Mouse (Mus musculus) right cerebral cortex, adult 2 months (tissue): ENCODE results near the gene Cpeb1.
"Not testable (repeated sequence)": the region's sequence is repeated elsewhere in the genome, so short reads cannot be mapped to it uniquely, and the experiment has no call there.

Source experiments
- DNase-seq, 2 experiments: peaks; one replicate each; pipeline ENCODE4 v3.0.0; 2021 to 2022; ENCODE audit warnings: low spot score in 2 of 2

Gene Cpeb1

DNA sequence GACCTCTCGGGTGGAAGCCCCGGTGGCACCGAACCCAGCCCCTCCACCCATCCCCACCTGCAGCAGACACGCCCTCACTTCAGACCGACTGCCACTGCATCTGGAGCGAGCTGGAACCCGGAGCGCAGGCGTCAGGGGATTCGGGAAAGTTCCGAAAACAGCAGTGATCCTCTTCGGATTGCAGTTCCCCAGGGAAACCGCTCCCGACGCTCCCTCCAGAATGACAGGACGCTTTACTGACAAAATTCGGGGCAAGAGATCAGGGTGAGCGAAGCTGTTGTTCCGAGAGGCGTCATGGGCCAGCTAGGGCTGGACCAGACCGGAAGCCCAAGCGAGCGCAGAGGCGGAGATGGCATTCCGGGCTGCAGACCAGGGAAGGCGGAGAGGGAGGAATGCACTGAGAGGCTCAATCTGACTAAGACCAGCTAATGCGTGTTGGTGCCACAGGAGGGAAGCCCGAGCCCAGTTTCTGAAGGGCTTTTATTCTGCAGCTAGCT is at the start of gene Cpeb1:
Cpeb1 (minus strand) TSS at position 311 of the 497 bp plus-strand sequence.
- DNase-seq: peak; percentile 74 to 83

- no peak for DNase-seq
These were observed 45.8 kb upstream of the Cpeb1 start for GRCm38 (mm10) chr7:81501050-81501449.

GRCm38 (mm10) chr7:81498181-81498580 is 42.9 kb upstream of the Cpeb1 start, which contains the start of gene BC048679:
BC048679 (minus strand) TSS chr7:81498281.
- no peak for DNase-seq

GRCm38 (mm10) chr7:81497171-81497570 is 41.9 kb upstream of the Cpeb1 start:
- DNase-seq: no peak

GRCm38 (mm10) chr7:81493331-81494021 is 38.2 kb upstream of the Cpeb1 start, which contains the start of gene Ap3b2:
Ap3b2 (minus strand) TSS chr7:81493925.
- peak; percentile 76 to 82 for DNase-seq

DNA sequence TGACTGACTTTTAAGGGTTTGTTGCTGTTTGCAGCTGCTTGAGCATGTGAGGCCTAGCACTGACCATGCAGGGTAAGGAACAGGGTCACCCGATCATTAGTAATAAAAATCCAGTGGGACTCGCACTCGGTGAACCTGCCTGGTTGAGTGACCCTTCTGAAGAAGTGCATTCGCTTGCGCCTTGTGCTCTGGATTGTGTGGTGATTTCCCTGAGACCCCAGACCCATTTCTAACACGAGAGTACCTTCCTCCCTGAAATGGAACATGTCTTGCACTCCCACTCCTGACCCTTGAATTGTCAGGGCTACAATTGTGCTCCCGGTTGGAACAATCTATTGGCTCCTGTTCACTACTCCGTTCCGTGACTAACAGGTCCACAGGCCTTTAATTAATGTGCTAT is 37.4 kb upstream of the Cpeb1 start:
- no peak for DNase-seq

GRCm38 (mm10) chr7:81489649-81490048 is 34.4 kb upstream of the Cpeb1 start:
- no peak for DNase-seq

DNA sequence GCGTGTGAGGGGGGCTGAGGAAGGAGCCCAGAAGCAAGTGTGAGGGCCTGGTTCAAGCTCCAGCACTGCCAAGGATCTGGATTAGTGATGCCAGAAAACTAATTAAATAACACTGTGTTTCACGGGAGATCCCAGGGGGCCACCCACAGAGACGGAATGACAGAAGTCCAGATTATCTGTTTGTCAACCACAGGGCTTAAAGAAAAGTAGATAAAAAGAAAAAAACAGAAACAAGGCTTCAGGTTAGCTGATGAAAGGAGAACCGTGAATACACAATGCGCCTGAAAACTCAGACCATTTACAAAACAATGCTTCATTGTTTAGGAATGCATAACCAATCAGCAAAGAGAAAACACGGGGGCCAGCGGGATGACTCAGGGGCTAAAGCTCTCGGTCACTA is 25.5 kb upstream of the Cpeb1 start:
- no peak for DNase-seq

DNA sequence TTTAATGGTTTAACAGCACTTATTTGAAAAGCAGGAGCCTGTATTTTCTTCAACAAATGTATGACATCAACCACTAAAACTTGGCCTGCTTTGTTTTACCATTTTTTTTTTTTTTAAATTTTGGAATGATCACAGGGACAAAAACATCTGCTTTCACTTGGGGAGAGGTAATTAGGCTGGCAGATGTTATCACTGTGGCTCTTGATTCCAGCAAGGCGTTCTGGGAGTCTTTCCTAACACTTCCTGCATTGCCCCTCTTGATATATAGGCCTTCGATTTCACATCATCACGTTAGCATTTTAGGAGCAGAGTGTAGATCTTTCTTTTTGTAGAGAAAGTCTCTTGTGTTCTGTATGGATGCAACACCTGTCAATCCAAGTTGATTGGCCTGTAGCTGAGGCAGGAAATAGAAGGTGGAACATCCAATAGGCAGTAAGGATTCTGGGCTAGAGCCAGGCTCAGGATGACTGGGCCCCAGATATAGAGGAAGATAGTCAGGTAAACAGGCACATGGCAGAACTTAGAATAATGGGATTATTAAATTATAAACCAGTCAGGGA is 24.3 kb upstream of the Cpeb1 start:
- DNase-seq: no peak

GRCm38 (mm10) chr7:81478261-81478660 is 23.0 kb upstream of the Cpeb1 start:
- DNase-seq: not testable (repeated sequence)

DNA sequence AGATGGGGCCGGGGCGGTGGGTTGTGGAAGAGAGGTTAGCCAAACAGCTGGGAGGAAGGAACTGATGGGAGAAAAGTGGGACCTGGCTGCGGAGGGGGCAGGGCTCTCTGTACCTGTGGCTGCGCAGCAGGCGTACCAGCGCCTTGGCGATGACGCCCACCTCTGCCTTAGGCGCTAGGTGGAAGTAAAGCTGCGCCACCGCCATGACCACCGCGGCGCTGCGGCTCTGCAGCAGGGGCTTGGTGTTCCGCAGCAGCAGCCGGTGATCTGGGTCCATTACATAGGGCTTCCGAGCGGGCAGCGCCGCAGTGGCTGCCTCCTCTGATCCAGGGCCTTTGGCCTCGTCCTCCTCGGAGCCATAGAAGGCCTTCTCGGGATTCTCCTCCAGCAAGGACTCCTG is 21.6 kb upstream of the Cpeb1 start:
- DNase-seq: no peak

DNA sequence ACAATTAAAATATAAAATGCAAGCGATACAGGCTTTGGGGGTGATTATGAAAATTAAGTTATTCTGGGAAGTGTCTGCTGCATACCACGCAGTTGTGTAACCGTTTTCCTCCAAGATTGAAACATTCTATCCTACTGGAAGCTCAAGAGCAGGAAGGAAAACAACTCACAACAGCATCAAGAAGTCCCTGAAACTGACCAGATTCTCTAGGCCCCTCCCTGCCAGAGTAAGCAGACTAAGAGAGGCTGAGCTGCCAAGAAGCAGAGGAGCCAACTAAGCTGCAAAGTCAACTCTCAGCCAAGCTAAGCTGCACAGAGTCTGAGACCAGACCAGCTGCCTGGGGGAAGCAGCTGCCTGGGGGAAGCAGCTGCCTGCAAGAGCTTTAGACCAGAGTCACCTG is 20.0 kb upstream of the Cpeb1 start:
- peak; percentile 36 to 57 for DNase-seq

GRCm38 (mm10) chr7:81464906-81465450 is 9.7 kb upstream of the Cpeb1 start:
- peak in 1 of 2 experiments; percentile 38 for DNase-seq

DNA sequence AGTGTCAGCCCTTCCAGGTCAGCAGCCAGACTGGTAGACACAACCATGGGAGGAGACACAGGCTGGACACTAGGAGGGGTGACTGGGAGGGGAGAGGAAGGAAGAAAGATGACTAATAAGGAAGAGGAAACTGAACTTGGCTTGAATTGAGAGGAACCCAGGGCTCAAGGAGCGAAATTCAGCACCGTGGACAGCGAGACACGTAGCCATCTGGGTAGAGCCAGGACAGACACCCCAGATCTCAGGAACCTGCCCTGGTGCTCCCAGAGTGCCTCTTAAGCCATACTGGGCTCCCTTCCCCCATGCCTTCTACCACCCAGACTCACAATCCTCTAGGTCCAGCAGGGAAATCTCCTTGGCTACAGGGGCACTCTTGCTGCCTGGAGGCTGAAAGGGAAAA is 8.9 kb upstream of the Cpeb1 start:
- no peak for DNase-seq

DNA sequence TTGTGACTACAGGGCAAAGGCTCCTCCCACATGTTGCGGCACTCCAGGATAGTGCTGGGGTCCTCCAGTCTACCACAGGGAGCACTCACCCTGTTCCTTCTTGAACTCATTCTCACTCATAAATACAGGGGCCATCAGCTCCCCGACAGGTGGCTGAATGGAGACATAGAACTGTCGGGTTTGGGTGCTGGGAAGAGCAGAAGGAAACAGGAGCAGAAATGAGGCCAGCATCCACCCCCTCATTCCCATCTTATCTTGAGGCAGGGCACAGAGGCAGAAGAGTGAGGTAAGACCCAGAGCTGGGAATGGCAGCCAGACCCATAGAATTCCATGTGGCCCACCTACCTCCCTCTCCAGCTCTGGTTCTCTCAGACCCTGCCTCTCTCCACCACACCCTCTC is 7.5 kb upstream of the Cpeb1 start:
- no peak for DNase-seq

DNA sequence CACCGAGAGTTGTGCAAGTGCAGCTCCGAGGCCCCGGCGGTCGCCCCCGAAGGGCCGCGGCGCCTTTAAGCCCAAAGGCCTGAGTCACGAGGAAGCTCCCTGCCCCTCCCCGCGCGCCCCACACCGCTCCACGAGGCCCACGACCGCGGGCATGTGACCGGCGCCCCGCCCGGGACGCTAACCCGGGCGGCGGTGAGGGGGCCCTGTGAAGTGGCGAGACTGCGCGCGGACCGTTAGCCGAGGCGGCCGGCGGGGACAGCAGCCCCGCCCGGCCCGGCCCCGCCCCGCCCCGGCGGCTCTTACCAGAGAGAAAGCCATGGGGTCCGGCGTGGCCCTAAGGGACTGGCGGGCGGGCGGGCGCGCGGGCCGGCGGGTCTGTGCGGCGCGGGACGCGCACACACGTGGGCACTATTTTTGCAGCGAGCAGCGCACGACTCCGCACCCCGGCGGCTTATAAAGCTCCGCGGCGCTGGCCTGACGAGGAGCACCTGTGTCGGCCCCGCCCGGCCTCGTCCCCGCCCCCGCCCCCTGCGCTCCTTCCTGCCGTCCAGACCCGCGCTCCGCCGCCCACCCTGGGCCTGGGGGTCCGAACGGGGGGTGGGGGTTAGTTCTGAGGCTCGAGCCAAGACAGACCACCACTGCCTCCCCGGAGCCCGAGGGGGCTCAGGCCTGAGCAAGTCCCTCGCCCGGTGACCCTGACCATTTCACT is 780 bp downstream of the Cpeb1 start:
- peak in 1 of 2 experiments; percentile 59 for DNase-seq

GRCm38 (mm10) chr7:81453443-81454274 is 1.6 kb downstream of the Cpeb1 start:
- peak in 1 of 2 experiments; percentile 52 for DNase-seq

DNA sequence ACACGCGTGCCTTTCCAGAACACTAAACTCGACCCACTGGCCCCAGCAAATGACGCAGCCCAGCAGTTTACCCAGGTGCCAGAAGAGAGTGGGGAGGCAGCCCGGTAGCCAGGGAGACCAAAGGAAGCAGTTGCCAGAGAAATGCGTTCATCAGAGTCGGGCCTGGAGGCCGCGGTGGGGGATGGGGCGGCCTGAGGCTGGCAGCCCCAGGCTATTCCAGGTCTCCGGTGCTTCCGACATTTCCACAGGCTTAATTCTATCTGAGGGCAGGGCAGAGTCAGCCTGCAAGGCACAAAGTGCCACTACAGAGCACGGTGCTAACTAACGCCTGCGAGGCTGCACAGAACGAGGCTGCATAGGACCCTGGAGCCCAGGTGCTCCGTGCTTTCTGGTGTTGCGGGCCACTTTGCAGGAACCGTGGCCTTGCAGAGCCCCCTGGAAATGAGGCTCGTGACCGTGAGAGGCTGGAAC is 2.3 kb downstream of the Cpeb1 start:
- peak in 1 of 2 experiments; percentile 60 for DNase-seq

- peak; percentile 21 to 40 for DNase-seq
These were observed 56.3 kb downstream of the Cpeb1 start for GRCm38 (mm10) chr7:81398957-81399356.

DNA sequence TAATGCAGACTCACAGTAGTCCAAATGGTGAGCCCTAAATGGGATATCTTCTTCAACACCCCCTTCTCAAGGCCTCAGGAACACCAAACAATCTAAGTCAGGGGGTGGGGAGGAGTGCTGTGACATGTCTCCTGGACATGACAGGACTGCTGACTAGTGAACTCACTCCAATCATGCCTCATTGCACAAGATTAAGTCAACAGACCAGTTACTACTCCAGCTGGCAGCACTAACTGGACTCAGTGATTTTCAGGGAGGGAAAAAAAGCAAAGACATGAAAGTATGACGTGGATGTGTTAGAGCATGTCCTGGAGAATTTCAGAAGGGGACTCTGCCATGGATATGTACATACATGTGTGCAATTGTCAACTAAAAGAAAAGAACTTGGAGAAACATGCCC is 75.9 kb downstream of the Cpeb1 start:
- DNase-seq: no peak

DNA sequence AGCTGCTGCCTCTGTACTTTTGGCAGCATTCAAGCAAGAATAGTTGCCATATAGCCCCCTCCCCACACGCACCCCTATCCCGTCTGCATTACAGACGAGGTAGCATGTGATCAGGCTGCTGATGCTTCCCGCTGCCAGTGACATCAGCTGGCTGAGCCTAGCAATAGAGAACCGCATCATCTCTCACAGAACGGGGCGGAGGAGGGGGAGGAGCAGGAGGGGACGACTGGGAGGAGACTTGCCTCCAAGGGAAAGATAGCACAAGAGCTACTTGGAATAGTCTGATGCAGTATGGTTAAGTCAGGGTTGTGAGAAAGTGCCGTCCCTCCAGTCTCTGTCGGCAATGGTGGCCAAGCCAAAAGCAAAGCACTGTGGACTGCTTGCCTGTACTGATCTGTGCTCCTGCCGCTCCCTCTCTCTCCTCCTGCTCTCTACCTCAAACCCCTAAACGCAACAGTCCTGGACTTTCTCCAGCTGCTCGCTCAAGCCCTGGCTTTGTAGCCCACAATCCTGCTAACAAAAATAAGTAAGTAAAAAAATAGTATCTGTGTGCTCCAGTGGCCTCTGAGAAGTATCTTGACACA is 82.8 kb downstream of the Cpeb1 start:
- DNase-seq: peak; percentile 80 to 81
